Mouse (Mus musculus): ENCODE data around the gene Iqch.
A peak's percentile ranks its signal among the peaks of the same experiment; 100 is the strongest.

Iqch gene

DNA sequence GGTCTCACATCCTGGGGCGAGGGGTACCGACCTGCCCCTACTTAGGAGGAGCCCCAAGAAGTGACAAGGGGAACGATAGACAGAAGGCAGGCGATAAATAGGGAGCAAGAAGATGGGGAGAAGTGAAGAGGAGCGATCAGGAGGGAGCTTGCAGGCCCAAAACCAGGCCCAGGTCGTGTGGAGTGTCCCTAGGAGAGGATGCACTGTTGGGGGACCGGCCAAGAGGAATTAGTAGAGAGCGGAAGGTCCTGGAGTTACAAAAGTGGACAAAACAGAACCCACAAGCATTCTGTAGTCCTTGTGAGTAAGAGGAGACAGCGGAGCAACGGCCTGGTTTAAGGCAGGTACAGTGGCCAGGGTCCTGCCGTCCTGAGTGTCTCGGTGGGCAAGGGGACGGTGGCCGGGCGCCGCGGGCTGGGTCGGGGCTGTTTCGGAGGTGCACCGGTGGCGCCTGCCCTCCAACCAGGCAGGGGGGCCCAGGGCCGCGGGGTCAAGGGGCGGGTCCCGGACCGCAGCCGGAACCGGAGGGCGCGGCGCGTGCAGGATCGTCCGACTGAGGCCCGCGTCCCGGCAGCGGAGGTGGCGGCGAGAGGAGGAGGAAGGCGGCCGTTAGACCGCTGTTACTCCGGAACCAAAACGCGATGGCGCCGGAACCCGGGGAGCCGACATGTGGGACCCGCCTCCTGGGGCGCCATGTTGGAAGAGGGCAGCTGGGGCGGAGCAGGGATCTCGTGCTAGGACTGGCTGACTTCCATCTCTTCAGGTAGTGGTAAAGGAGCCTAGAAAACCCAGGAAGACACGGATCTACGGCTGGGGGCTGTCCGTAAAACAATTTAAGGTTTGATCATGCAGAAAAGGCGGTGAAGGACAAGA lies 224.8 kb downstream of the Iqch start, which contains the start of gene Map2k5:
Gene Map2k5 (minus strand): TSS at position 633 of the 873 bp plus-strand sequence.
- DNase-seq (ENCODE audit: low spot score) = peak; percentile 87

- no peak for DNase-seq (ENCODE audit: low spot score)
These were observed 229.0 kb downstream of the Iqch start for GRCm38 (mm10) chr9:63373315-63373714.

DNA sequence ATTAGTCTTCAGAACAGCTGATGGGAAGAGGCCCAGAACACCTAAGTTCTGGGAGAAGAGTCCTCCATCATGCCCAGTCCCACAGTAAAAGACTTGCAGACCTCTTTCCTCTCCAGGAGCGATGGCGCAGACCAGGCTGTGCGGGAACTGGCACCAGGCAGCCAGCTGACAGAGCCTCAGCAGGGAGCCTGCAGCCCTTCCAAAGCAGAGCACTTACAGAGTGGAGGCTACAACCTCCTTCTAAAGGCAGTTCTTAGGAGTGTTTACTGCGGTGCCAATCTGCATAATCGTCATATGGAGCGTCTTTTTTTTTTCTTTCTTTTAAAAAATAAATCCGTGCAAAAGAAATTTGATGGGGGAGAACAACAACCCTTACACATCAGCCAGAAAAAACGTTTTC lies 229.8 kb downstream of the Iqch start:
- peak; percentile 12 for DNase-seq (ENCODE audit: low spot score)
